Mouse (Mus musculus) intestine, postnatal 0 days (tissue): ENCODE measurements around the gene Shank2. TPM values are rescaled to one million over a fixed set of nuclear protein-coding genes. Genes with fewer than 3 reads are reported as not detected.
A peak's percentile ranks its signal among the peaks of the same experiment; 100 is the strongest.

Experiments used
- ATAC-seq: fragments of 200-750 bp; cut with Nextera tagmentation; 2 replicates; pipeline ENCODE4 v1.8.0; 2017; ENCODE audit warnings: mild to moderate bottlenecking, moderate TSS enrichment, moderate library complexity
- H3K27ac ChIP-seq: fragments of 300-500 bp; sonication (generic); 2 replicates; pipeline ENCODE4 v1.5.1; 2014; ENCODE audit warnings: mild to moderate bottlenecking, low read depth, low read length, moderate library complexity
- H3K27me3 ChIP-seq: fragments of 300-500 bp; sonication (generic); replicated peaks from 2 replicates; pipeline ENCODE4 v1.6.1; 2014; ENCODE audit warnings: low read length, mixed read lengths; ENCODE audit not compliant: control insufficient read depth, insufficient read depth
- H3K36me3 ChIP-seq: fragments of 300-500 bp; sonication (generic); 2 replicates; pipeline ENCODE4 v1.6.1; 2014; ENCODE audit warnings: mild to moderate bottlenecking, moderate library complexity; ENCODE audit not compliant: control insufficient read depth, insufficient read depth
- H3K4me1 ChIP-seq: fragments of 300-500 bp; sonication (generic); replicated peaks from 2 replicates; pipeline ENCODE4 v1.6.1; 2014; ENCODE audit warnings: antibody characterized with exemption, low read length, mixed read lengths; ENCODE audit not compliant: control insufficient read depth, insufficient read depth
- H3K4me2 ChIP-seq: fragments of 300-500 bp; sonication (generic); replicated peaks from 2 replicates; pipeline ENCODE4 v1.6.1; 2014; ENCODE audit warnings: low read depth, mild to moderate bottlenecking, moderate library complexity
- H3K4me3 ChIP-seq: fragments of 300-500 bp; sonication (generic); 2 replicates; pipeline ENCODE4 v1.5.1; 2014; ENCODE audit warnings: low read depth, low read length
- H3K9ac ChIP-seq: fragments of 300-500 bp; sonication (generic); 2 replicates; pipeline ENCODE4 v1.6.1; 2014; ENCODE audit warnings: mild to moderate bottlenecking, low read depth, low read length
- H3K9me3 ChIP-seq: fragments of 300-500 bp; sonication (generic); 2 replicates; pipeline ENCODE4 v1.6.1; 2016; ENCODE audit warnings: mixed run types; ENCODE audit not compliant: control insufficient read depth
- CTCF ChIP-seq: sonication (generic); IDR thresholded peaks from 2 replicates; pipeline ENCODE4 v1.5.1; 2016; ENCODE audit warnings: low read depth, mild to moderate bottlenecking, control low read depth, antibody characterized with exemption, moderate library complexity
- WGBS: fragments of 180-500 bp; shearing (Covaris S2); extraction: QIAGEN DNeasy Blood & Tissue Kit; methylation state at CpG from one replicate; pipeline ENCODE4 v1.1.7; 2014; 5-methylcytosine and 5-hydroxymethylcytosine counted together
- polyA plus RNA-seq: library from polyadenylated mRNA; unstranded; fragments of >200 nt; fragmentation: Nextera tagmentation; extraction: Ambion mirVana; gene quantifications from 2 replicates; pipeline ENCODE4 v1.2.1, GENCODE M21; 2015

Gene Shank2
- 0.68 and 0.74 TPM in 2 replicates for polyA plus RNA-seq

- Histone ChIP-seq H3K9ac (no peak within 1 kb of the TSS), H3K27me3 (no peaks in the 10 kb centered on the region), H3K36me3 (no peaks in the 10 kb centered on the region), H3K27ac (no peak within 1 kb of the TSS), H3K9me3 (no peaks in the 10 kb centered on the region), H3K4me2 (no peak within 1 kb of the TSS), H3K4me1 (no peaks in the 10 kb centered on the region), H3K4me3 (no peak within 1 kb of the TSS)
- TF ChIP-seq CTCF: no peak
- WGBS: 87% methylated on average over 3 of the region's 3 CpGs
- no peak for ATAC-seq
Measured at GRCm38 (mm10) chr7:144001628-144002027, at the start of gene Shank2. Gene Shank2, plus strand, starts transcription at chr7:144001928.

- Histone ChIP-seq H3K4me1 (no peaks in the 10 kb centered on the region), H3K36me3 (no peaks in the 10 kb centered on the region), H3K4me3 (no peak overlapping the region), H3K9ac (no peak overlapping the region), H3K4me2 (no peak overlapping the region), H3K27ac (no peak overlapping the region), H3K9me3 (no peaks in the 10 kb centered on the region), H3K27me3 (no peaks in the 10 kb centered on the region)
- ATAC-seq: no peak
- TF ChIP-seq CTCF: no peak
- 84% methylated on average over 3 of the region's 3 CpGs for WGBS
Measured at GRCm38 (mm10) chr7:143952130-143952529, 49.6 kb upstream of the Shank2 start.

GRCm38 (mm10) chr7:143956575-143957295 is 45.0 kb upstream of the Shank2 start:
- Histone ChIP-seq H3K4me3 (no peak overlapping the region), H3K9me3 (no peaks in the 10 kb centered on the region), H3K27ac (no peak overlapping the region), H3K36me3 (no peaks in the 10 kb centered on the region), H3K9ac (no peak overlapping the region), H3K27me3 (no peaks in the 10 kb centered on the region), H3K4me2 (no peak overlapping the region), H3K4me1 (no peaks in the 10 kb centered on the region)
- 52% methylated on average over 6 of the region's 6 CpGs for WGBS
- ATAC-seq: peak; percentile 64
- no peak for TF ChIP-seq CTCF

GRCm38 (mm10) chr7:143958030-143958565 is 43.6 kb upstream of the Shank2 start:
- no peak for ATAC-seq
- 55% methylated on average over 11 of the region's 11 CpGs for WGBS

GRCm38 (mm10) chr7:143963813-143964212 is 37.9 kb upstream of the Shank2 start:
- WGBS: 80% methylated on average over 5 of the region's 5 CpGs
- Histone ChIP-seq H3K4me2 (no peak overlapping the region), H3K9me3 (no peaks in the 10 kb centered on the region), H3K9ac (no peak overlapping the region), H3K27ac (no peak overlapping the region), H3K4me1 (no peaks in the 10 kb centered on the region), H3K4me3 (no peak overlapping the region), H3K27me3 (no peaks in the 10 kb centered on the region), H3K36me3 (no peaks in the 10 kb centered on the region)
- TF ChIP-seq CTCF: no peak
- ATAC-seq: no peak

More at GRCm38 (mm10) chr7:143958030-143958565, 43.6 kb upstream of the Shank2 start:
- H3K27me3 ChIP-seq: no peaks in the 10 kb centered on the region
- no peaks in the 10 kb centered on the region for H3K9me3 ChIP-seq
- H3K4me3 ChIP-seq: no peak overlapping the region
- H3K36me3 ChIP-seq: no peaks in the 10 kb centered on the region
- no peak for TF ChIP-seq CTCF
- no peak overlapping the region for H3K27ac ChIP-seq
- H3K9ac ChIP-seq: no peak overlapping the region
- H3K4me2 ChIP-seq: no peak overlapping the region
- H3K4me1 ChIP-seq: no peaks in the 10 kb centered on the region

GRCm38 (mm10) chr7:143966621-143967020 is 35.1 kb upstream of the Shank2 start:
- no peaks in the 10 kb centered on the region for H3K36me3 ChIP-seq
- H3K9me3 ChIP-seq: no peaks in the 10 kb centered on the region
- H3K4me2 ChIP-seq: no peak overlapping the region
- no peak for TF ChIP-seq CTCF
- H3K27me3 ChIP-seq: no peaks in the 10 kb centered on the region
- no peaks in the 10 kb centered on the region for H3K4me1 ChIP-seq
- H3K9ac ChIP-seq: no peak overlapping the region
- ATAC-seq: no peak
- 76% methylated on average over 7 of the region's 7 CpGs for WGBS
- no peak overlapping the region for H3K4me3 ChIP-seq
- no peak overlapping the region for H3K27ac ChIP-seq
